Mouse (Mus musculus): ENCODE measurements around the gene Mdp1. TPM values are rescaled to one million over a fixed set of nuclear protein-coding genes. Genes with fewer than 3 reads are reported as not detected.

The Mdp1 gene
- total RNA-seq, 2 experiments from 2014 or later = 51.2 to 55.4 TPM

DNA sequence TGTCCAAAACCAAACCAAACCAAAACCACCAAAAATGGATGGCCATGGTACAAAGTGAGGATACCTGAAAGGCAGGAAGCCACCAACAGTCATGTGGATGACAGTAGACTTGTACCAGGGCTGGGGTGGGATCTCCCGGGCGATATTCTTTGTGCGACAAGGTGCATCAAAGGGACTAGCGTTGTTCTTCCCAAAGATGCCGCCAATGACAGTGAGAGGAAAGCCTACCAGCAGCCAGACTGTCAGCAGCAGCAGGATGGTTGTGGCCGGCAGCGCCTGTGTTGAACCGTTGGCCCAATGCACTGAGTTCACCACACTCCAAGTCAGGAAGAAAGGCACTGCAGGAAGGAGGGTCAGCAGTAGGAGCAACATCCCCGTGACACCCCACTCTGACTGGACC, 22.5 kb downstream of the Mdp1 start, which contains the start of gene Gm49378:
Gm49378 (minus strand) TSS at position 101 of the 400 bp plus-strand sequence.
- no peak within 1 kb of the TSS for H3K4me3 ChIP-seq

DNA sequence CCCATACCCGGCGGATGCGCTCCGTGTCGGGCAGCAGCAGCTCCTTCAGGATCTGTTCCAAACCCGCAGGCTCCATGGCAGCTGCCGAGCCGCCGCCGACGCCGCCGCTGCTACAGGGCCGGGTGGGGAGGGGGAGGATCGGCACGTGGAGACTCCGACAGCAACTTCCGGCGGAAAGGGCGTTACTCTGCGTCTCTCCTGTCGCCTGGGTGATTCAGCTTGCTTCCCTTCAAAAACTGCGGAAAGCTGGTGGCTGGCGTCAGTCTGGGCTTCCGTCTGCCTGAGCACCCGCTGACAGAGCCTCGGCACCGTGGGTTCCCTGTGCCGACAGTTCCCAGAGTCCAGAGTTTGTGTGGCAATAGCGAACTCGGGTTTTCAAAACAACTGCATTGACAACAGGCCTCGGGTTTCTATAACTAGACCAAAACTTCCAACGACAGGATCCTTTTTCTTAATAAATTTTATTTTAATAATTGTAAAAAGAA, 24.7 kb downstream of the Mdp1 start, which contains the start of gene Ipo4:
Ipo4 (minus strand) TSS at position 435 of the 485 bp plus-strand sequence.
- peak; percentile 89 to 92 for DNase-seq (ENCODE audit: low spot score in 2 of 2)
- no peak for TF ChIP-seq CTCF (conservative IDR thresholded peaks at IDR 0.05)
- Histone ChIP-seq H3K27ac (peak within 1 kb of the TSS; percentile 88), H3K4me3 (peak within 1 kb of the TSS; percentile 80)

More for the DNA sequence above, 22.5 kb downstream of the Mdp1 start, which contains the start of gene Gm49378:
- TF ChIP-seq CTCF (conservative IDR thresholded peaks at IDR 0.05) = no peak
- no peak for DNase-seq (ENCODE audit: low spot score in 2 of 2)
- no peak within 1 kb of the TSS for H3K27ac ChIP-seq

DNA sequence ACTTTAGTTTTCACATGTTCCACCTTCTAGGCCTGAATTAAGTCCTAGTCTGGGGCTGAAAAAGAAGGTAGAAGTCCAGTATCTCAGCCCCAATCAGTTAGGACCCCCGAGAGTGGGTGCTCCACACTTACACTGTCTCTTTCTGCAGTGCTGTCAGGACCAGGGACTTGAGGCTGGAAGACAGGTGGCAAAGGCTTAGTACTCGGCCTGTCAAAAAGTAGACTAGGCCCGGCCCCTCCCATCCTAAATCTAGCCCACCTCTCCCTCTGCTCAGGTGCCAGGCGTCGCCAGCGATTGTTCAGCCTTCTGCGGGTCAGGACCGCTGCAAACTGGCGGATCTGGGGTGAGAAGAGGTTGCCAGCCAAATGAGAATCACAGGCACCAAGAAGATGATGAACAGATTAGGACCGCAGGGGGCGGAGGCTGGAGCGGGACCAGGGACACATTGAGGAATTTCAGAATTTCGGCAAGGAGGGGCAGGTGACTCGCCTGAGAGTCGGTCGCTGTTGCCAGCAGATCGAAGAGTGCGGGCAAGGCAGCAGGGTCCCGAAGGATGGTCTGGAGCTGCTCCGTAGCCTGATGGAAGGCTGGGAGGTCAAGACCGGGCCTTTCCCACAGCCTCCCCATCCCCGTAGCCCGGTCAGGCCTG, 25.3 kb downstream of the Mdp1 start:
- peak overlapping the region; percentile 88 for H3K27ac ChIP-seq
- peak in 1 of 2 experiments; percentile 35 for DNase-seq (ENCODE audit: low spot score in 2 of 2)
- peak overlapping the region; percentile 80 for H3K4me3 ChIP-seq
- no peak; the same call in 1 of the 2 replicates for TF ChIP-seq CTCF (conservative IDR thresholded peaks at IDR 0.05)

GRCm38 (mm10) chr14:55629312-55629711, 31.0 kb downstream of the Mdp1 start:
- H3K27ac ChIP-seq = no peak overlapping the region
- H3K4me3 ChIP-seq = no peak overlapping the region
- TF ChIP-seq CTCF (conservative IDR thresholded peaks at IDR 0.05) = peak; percentile 91
- DNase-seq (ENCODE audit: low spot score in 2 of 2) = peak in 1 of 2 experiments; percentile 31

DNA sequence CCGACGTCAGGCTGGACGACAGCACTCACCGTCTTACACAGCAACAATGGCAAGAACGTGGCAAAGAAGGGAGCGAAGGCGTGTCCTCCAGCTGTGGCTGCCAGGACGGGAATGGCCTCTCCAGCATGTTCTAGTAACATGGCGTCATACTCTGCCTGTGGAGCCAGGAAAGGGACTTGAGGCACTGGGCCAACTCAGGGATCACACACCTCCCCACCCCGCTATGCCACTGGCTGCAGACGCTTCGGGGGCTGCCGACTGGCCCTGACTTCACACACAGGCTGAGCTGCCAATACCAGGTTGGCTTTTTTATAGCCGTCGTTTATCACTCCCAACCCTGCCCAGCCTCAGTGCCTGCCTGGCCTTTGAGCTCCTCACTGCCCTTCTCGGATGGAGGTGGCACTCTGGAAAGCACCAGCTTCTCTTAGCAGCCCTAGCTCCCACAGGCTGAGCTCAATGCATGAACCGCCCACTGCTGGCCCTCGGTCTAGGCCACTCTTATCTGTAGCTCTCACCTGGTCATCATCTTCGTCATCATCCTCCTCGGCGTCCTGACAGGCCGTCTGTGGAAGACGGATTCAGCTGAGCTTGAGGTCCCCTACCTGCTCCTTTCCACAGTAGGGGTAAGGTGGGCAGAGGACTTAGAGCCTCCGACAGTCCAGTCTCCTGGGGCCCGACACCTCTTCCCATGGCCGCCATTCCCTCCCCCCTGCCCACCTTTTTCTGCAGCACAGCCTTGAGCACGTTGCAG, 32.1 kb downstream of the Mdp1 start:
- DNase-seq (ENCODE audit: low spot score in 2 of 2) = no peak
- TF ChIP-seq CTCF (conservative IDR thresholded peaks at IDR 0.05) = no peak
- Histone ChIP-seq H3K27ac (no peak overlapping the region), H3K4me3 (no peak overlapping the region)

DNA sequence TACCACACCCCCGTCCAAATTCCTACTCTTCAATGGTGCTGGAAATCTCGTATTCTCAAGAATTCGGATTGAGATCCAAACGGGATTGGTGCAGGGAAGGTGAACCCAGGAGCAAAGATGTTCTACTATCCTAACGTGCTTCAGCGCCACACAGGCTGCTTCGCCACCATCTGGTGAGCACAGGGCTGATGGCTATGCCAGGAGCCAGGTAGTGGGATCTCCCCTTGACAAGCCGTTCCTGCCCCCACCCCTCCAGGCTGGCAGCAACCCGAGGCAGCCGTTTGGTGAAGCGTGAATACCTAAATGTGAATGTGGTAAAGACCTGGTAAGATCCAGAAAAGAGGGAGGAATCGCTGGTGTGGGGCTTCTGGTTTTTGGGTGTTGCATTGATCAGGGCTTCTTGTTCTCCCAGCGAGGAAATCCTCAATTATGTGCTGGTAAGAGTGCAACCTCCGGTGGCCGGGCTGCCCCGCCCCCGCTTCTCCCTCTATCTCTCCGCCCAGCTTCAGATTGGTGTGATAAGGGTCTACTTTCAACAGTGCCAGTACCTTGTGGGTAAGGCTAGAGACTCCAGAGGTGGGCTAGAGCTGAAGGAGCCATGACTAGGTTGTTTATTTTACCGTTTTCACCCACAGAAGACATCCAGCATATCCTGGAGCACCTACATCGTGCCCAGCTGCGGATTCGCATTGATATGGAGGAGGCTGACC, 41.7 kb downstream of the Mdp1 start:
- DNase-seq (ENCODE audit: low spot score in 2 of 2) = no peak
- peak overlapping the region; percentile 6; the same call in 1 of the 2 replicates for H3K4me3 ChIP-seq
- TF ChIP-seq CTCF (conservative IDR thresholded peaks at IDR 0.05) = no peak
- no peak overlapping the region for H3K27ac ChIP-seq

DNA sequence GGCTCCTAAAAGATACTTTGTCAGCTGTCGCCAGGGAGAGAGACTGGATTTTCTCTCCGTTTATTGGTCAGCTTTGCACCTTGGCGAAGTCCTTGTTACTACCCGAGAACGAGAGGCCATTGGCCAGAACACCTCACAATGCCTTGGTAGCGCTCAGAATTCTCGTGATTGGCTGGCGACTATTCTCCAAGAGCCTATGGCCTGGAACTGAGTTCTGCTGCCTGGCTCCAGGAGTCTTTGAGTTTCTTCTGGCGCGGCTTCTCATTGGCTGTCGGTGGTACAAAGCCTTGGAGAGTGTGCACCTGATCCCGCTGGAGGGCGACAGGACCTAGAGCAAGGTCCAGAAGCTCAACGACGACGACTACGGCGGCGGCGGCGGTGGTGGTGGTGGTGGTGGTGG, 42.5 kb downstream of the Mdp1 start, which contains the start of gene Rec8:
Rec8 (plus strand) TSS at position 216 of the 400 bp plus-strand sequence.
- peak within 1 kb of the TSS; percentile 6; the same call in 1 of the 2 replicates for H3K4me3 ChIP-seq
- no peak within 1 kb of the TSS for H3K27ac ChIP-seq
- no peak for DNase-seq (ENCODE audit: low spot score in 2 of 2)
- no peak for TF ChIP-seq CTCF (conservative IDR thresholded peaks at IDR 0.05)

GRCm38 (mm10) chr14:55616844-55617243, 43.5 kb downstream of the Mdp1 start:
- no peak overlapping the region for H3K4me3 ChIP-seq
- TF ChIP-seq CTCF (conservative IDR thresholded peaks at IDR 0.05) = no peak
- no peak for DNase-seq (ENCODE audit: low spot score in 2 of 2)
- H3K27ac ChIP-seq = no peak overlapping the region

DNA sequence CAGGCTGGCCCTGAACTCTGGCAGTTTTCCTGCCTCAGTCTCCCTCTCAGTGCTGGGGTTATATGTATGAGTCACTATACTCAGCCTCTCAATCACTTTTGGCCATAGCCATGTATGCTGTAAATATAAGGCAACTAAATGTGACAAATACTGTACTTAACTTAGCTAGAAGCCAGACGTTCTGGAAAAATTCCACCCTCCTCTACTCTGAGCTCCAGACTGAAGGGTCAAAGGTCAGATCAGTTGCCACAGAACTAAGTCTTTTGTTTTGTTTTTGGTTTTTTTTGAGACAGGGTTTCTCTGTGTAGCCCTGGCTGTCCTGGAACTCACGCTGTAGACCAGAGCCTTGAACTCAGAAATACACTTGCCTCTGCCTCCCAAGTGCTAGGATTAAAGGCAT, 44.4 kb downstream of the Mdp1 start:
- H3K27ac ChIP-seq = no peak overlapping the region
- no peak for DNase-seq (ENCODE audit: low spot score in 2 of 2)
- TF ChIP-seq CTCF (conservative IDR thresholded peaks at IDR 0.05) = no peak
- H3K4me3 ChIP-seq = no peak overlapping the region

GRCm38 (mm10) chr14:55614565-55615178, 45.6 kb downstream of the Mdp1 start:
- TF ChIP-seq CTCF (conservative IDR thresholded peaks at IDR 0.05) = no peak
- Histone ChIP-seq H3K27ac (no peak overlapping the region), H3K4me3 (no peak overlapping the region)

DNA sequence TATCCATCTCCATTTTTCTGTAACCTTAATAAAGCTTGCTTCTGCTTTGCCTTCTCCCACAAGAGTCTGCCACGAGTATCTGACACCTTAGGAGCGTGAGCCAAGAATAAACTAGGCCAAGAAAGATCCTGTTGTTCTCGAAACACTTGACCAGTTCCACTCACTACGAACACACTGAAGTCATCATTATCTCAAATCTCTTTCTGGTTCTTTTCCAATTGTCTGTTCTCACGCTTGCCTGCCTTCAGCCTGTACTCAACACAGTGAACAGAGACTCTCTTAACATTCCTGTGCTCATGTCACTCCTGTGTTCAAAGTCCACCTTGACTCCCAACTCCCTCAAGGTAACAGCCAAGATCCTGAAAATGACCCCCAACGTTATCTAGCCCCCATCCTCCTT, 47.0 kb downstream of the Mdp1 start:
- H3K27ac ChIP-seq = no peak overlapping the region
- DNase-seq (ENCODE audit: low spot score in 2 of 2) = no peak
- TF ChIP-seq CTCF (conservative IDR thresholded peaks at IDR 0.05) = no peak
- H3K4me3 ChIP-seq = no peak overlapping the region

More at GRCm38 (mm10) chr14:55614565-55615178, 45.6 kb downstream of the Mdp1 start:
- DNase-seq (ENCODE audit: low spot score in 2 of 2) = no peak

DNA sequence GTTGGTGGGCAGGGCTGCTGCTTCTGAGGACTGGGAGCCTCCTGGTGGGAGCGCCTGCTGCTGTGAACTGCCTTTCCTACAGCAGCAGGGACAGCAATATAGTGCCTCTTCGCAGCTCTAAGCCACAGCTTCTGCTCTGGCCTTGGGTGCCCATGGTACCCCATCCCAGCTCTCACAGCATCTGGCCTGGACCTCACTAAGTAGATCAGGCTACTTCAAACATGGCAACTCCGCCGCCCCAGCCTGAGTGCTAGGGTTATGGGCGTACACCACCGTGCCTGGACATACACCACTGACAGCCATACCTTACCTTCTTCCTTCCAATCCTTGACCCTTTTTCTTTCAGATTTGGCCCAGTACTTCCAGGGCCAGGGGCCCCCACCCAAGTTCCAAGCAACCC, 52.0 kb downstream of the Mdp1 start:
- Histone ChIP-seq H3K27ac (no peak overlapping the region), H3K4me3 (no peak overlapping the region)
- TF ChIP-seq CTCF (conservative IDR thresholded peaks at IDR 0.05) = no peak

More for the DNA sequence above, 52.0 kb downstream of the Mdp1 start:
- DNase-seq (ENCODE audit: low spot score in 2 of 2) = no peak

Other genes starting within 250 kb of the Mdp1 start
- 10 to 100 TPM; 18.6 to 23.7 TPM for gene Dhrs4, start 181.8 kb downstream of the Mdp1 start, total RNA-seq (2021)
- gene Carmil3, start 169.9 kb downstream of the Mdp1 start, total RNA-seq (2021) = 10 to 100 TPM; 57.9 to 64.4 TPM
- 100 to 1,000 TPM; 723 to 730 TPM for gene Cpne6, start 150.1 kb downstream of the Mdp1 start, total RNA-seq (2021)
- gene Nrl, start 135.5 kb downstream of the Mdp1 start, total RNA-seq (2021) = 1 to 10 TPM; 2.2 to 3.6 TPM
- gene Pck2, start 120.2 kb downstream of the Mdp1 start, total RNA-seq (2021) = 10 to 100 TPM; 45.0 to 47.6 TPM
- 10 to 100 TPM; 84.2 to 87.6 TPM for gene Dcaf11, start 100.5 kb downstream of the Mdp1 start, total RNA-seq (2021)
- under 1 TPM in 1 of 2 experiments, not detected in 1; 0.92 TPM for gene A730061H03Rik, start 100.1 kb downstream of the Mdp1 start, total RNA-seq (2021)
- not detected for gene Fitm1, start 84.9 kb downstream of the Mdp1 start, total RNA-seq (2021)
- gene Psme1, start 82.4 kb downstream of the Mdp1 start, total RNA-seq (2021) = 10 to 100 TPM; 55.5 to 61.2 TPM
- 10 to 100 TPM; 43.5 to 49.7 TPM for gene Emc9, start 75.2 kb downstream of the Mdp1 start, total RNA-seq (2021)
- gene Psme2, start 69.4 kb downstream of the Mdp1 start, total RNA-seq (2021) = 10 to 100 TPM; 45.2 to 60.4 TPM
- 10 to 100 TPM; 46.3 to 47.0 TPM for gene Rnf31, start 68.8 kb downstream of the Mdp1 start, total RNA-seq (2021)
- gene Irf9, start 56.9 kb downstream of the Mdp1 start, total RNA-seq (2021) = 10 to 100 TPM; 11.6 to 12.1 TPM
- 1 to 10 TPM; 1.9 to 2.5 TPM for gene Rec8, start 42.5 kb downstream of the Mdp1 start, total RNA-seq (2021)
- gene Ipo4, start 24.6 kb downstream of the Mdp1 start, total RNA-seq (2021) = 100 to 1,000 TPM; 139 to 142 TPM
- gene Gm49378, start 22.6 kb downstream of the Mdp1 start, total RNA-seq (2021) = 1 to 10 TPM; 2.6 to 6.5 TPM
- gene Tm9sf1, start 16.7 kb downstream of the Mdp1 start, total RNA-seq (2021) = 10 to 100 TPM; 40.4 to 45.8 TPM
- 1 to 10 TPM in 1 of 2 experiments, under 1 TPM in 1; 0.96 to 1.6 TPM for gene Tssk4, start 10.3 kb downstream of the Mdp1 start, total RNA-seq (2021)
- 10 to 100 TPM; 26.0 to 26.1 TPM for gene Gmpr2, start 11.4 kb upstream of the Mdp1 start, total RNA-seq (2021)
- gene Nedd8, start 11.6 kb upstream of the Mdp1 start, total RNA-seq (2021) = 100 to 1,000 TPM; 301 to 309 TPM
- 10 to 100 TPM; 15.2 to 16.2 TPM for gene Tinf2, start 21.3 kb upstream of the Mdp1 start, total RNA-seq (2021)
- gene Tgm1, start 53.4 kb upstream of the Mdp1 start, total RNA-seq (2021) = not detected
- gene Rabggta, start 61.8 kb upstream of the Mdp1 start, total RNA-seq (2021) = 10 to 100 TPM; 44.9 to 49.5 TPM
- gene Dhrs1, start 85.2 kb upstream of the Mdp1 start, total RNA-seq (2021) = 10 to 100 TPM; 82.4 to 91.1 TPM
- gene Nop9, start 85.2 kb upstream of the Mdp1 start, total RNA-seq (2021) = 10 to 100 TPM; 11.8 to 13.1 TPM
- gene Cideb, start 98.0 kb upstream of the Mdp1 start, total RNA-seq (2021) = 1 to 10 TPM; 1.4 to 1.6 TPM
- under 1 TPM in 1 of 2 experiments, not detected in 1; 0.22 TPM for gene Ltb4r2, start 100.9 kb upstream of the Mdp1 start, total RNA-seq (2021)
- gene Ltb4r1, start 105.5 kb upstream of the Mdp1 start, total RNA-seq (2021) = not detected
- gene Adcy4, start 123.6 kb upstream of the Mdp1 start, total RNA-seq (2021) = 1 to 10 TPM; 4.4 to 5.6 TPM
- gene Ripk3, start 128.4 kb upstream of the Mdp1 start, total RNA-seq (2021) = 1 to 10 TPM; 1.2 to 2.9 TPM
- 1 to 10 TPM; 2.6 TPM for gene Nfatc4, start 162.6 kb upstream of the Mdp1 start, total RNA-seq (2021)
- 1 to 10 TPM; 7.9 to 8.9 TPM for gene Nynrin, start 193.5 kb upstream of the Mdp1 start, total RNA-seq (2021)
- gene Cbln3, start 223.9 kb upstream of the Mdp1 start, total RNA-seq (2021) = under 1 TPM; 0.32 to 0.54 TPM
- gene Khnyn, start 224.4 kb upstream of the Mdp1 start, total RNA-seq (2021) = 10 to 100 TPM; 13.2 to 14.7 TPM
- 10 to 100 TPM; 63.5 to 78.7 TPM for gene Sdr39u1, start 239.8 kb upstream of the Mdp1 start, total RNA-seq (2021)

All from layer of hippocampus, adult 2 months (tissue).